Mouse (Mus musculus) mammary gland, adult 2 months (tissue): ENCODE measurements around the gene Gm13696. TPM values are rescaled to one million over a fixed set of nuclear protein-coding genes. Genes with fewer than 3 reads are reported as not detected.

Experiments
- polyA plus RNA-seq: library from polyadenylated mRNA; depleted of rRNA; stranded (reverse); fragments of >200 nt; gene quantifications from 2 replicates; pipeline ENCODE4 v1.2.3, GENCODE M21; 2012; ENCODE audit warnings: low replicate concordance; rRNA removed

The Gm13696 gene
- polyA plus RNA-seq = not detected in 2 replicates

GRCm38 (mm10) chr2:83972823-83973222, at the start of gene Gm13696:
TSS of gene Gm13696 (plus strand) at chr2:83973123.

DNA sequence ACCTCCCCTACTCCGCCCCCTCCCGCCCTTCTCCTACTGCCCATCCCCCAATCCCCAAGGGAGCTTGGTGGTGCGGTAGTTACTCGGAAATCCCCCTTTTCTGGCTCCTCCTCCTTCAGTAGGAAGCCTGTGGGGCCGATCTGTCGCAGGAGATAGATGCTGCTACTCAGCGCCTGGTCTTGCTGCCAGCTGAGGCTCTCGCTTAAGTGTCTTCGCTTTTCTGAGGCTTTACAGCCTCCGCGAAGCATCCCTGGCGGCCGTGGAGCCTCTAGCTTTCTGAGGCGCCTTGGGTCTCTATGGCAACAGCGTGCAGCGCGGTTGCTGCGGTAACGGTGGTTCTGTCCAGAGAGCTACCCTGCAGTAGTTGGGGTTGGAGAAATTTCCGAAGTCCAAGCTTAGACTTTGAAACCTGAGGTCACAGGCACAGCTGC, 32.0 kb upstream of the Gm13696 start, which contains the start of gene Zswim2:
Gene Zswim2, minus strand, starts transcription at position 298 of the 431 bp plus-strand sequence.

GRCm38 (mm10) chr2:83955393-83955792, 17.5 kb upstream of the Gm13696 start, which contains the start of gene Gm13698:
TSS of gene Gm13698 (plus strand) at chr2:83955693.

DNA sequence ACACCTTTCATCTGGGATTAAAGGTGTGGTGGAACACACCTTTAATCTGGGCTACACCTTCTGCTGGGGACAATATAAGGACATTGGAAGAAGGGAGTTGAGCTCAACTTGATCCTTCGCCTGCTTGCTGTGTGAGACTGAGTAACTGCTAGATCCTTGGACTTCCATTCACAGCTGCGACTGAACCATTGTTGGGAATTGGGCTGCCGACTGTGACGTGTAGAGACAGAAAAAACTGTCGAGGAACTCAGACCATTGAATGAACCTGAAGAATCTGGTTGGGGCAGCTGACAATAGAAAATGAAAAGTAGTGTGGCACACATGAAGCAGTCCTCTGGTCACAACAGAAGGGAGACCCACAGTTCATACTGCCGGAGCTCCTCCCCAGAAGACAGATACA, 11.7 kb upstream of the Gm13696 start, which contains the start of gene Gm13693:
Gene Gm13693, plus strand, starts transcription at position 301 of the 400 bp plus-strand sequence.

DNA sequence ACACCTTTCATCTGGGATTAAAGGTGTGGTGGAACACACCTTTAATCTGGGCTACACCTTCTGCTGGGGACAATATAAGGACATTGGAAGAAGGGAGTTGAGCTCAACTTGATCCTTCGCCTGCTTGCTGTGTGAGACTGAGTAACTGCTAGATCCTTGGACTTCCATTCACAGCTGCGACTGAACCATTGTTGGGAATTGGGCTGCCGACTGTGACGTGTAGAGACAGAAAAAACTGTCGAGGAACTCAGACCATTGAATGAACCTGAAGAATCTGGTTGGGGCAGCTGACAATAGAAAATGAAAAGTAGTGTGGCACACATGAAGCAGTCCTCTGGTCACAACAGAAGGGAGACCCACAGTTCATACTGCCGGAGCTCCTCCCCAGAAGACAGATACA, 5.9 kb upstream of the Gm13696 start, which contains the start of gene Gm13695:
Gene Gm13695, plus strand, starts transcription at position 301 of the 400 bp plus-strand sequence.

DNA sequence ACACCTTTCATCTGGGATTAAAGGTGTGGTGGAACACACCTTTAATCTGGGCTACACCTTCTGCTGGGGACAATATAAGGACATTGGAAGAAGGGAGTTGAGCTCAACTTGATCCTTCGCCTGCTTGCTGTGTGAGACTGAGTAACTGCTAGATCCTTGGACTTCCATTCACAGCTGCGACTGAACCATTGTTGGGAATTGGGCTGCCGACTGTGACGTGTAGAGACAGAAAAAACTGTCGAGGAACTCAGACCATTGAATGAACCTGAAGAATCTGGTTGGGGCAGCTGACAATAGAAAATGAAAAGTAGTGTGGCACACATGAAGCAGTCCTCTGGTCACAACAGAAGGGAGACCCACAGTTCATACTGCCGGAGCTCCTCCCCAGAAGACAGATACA, 5.7 kb downstream of the Gm13696 start, which contains the start of gene Gm13694:
Gene Gm13694, plus strand, starts transcription at position 301 of the 400 bp plus-strand sequence.

DNA sequence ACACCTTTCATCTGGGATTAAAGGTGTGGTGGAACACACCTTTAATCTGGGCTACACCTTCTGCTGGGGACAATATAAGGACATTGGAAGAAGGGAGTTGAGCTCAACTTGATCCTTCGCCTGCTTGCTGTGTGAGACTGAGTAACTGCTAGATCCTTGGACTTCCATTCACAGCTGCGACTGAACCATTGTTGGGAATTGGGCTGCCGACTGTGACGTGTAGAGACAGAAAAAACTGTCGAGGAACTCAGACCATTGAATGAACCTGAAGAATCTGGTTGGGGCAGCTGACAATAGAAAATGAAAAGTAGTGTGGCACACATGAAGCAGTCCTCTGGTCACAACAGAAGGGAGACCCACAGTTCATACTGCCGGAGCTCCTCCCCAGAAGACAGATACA, 11.5 kb downstream of the Gm13696 start, which contains the start of gene Gm13697:
Gene Gm13697, plus strand, starts transcription at position 301 of the 400 bp plus-strand sequence.

DNA sequence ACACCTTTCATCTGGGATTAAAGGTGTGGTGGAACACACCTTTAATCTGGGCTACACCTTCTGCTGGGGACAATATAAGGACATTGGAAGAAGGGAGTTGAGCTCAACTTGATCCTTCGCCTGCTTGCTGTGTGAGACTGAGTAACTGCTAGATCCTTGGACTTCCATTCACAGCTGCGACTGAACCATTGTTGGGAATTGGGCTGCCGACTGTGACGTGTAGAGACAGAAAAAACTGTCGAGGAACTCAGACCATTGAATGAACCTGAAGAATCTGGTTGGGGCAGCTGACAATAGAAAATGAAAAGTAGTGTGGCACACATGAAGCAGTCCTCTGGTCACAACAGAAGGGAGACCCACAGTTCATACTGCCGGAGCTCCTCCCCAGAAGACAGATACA, 17.3 kb downstream of the Gm13696 start, which contains the start of gene Gm13691:
Gene Gm13691, plus strand, starts transcription at position 301 of the 400 bp plus-strand sequence.

Other genes starting within 250 kb of the Gm13696 start
- 22.4 and 114 TPM in 2 replicates for gene Itgav, start 248.7 kb upstream of the Gm13696 start, polyA plus RNA-seq
- gene Fam171b, start 160.5 kb upstream of the Gm13696 start, polyA plus RNA-seq = 0.98 and 1.5 TPM in 2 replicates
- gene Zswim2, start 31.9 kb upstream of the Gm13696 start, polyA plus RNA-seq = not detected in 2 replicates
- gene Gm13698, start 17.4 kb upstream of the Gm13696 start, polyA plus RNA-seq = not detected in 2 replicates
- not detected in 2 replicates for gene Gm13693, start 11.6 kb upstream of the Gm13696 start, polyA plus RNA-seq
- not detected in 2 replicates for gene Gm13695, start 5.8 kb upstream of the Gm13696 start, polyA plus RNA-seq
- not detected in 2 replicates for gene Gm13694, start 5.8 kb downstream of the Gm13696 start, polyA plus RNA-seq
- gene Gm13697, start 11.6 kb downstream of the Gm13696 start, polyA plus RNA-seq = not detected in 2 replicates
- gene Gm13691, start 17.4 kb downstream of the Gm13696 start, polyA plus RNA-seq = not detected in 2 replicates